Mouse (Mus musculus) left cerebral cortex, postnatal 36 days (tissue): ENCODE measurements around the gene Pik3r6. TPM values are rescaled to one million over a fixed set of nuclear protein-coding genes. Genes with fewer than 3 reads are reported as not detected.

Experiments
- DNase-seq, 2 experiments: peaks; one replicate each; pipeline ENCODE4 v3.0.0; 2021 to 2022; ENCODE audit warnings: low spot score in 2 of 2, mixed read lengths in 1 of 2
- intact Hi-C: fragments of 180-260 bp; cut with DNase I; formaldehyde crosslinking; loops from one replicate; pipeline ENCODE4 v1.15.1; 2025
- total RNA-seq, 2 experiments: library from RNA; stranded (reverse); gene quantifications; 2 replicates each; pipeline ENCODE4 v1.2.3; 2021

Pik3r6 gene
- total RNA-seq, 2 experiments from 2014 or later: 2.9 to 3.8 TPM

- intact Hi-C loops: no loop called here
- no peak for DNase-seq
These were observed 23.6 kb downstream of the Pik3r6 start for GRCm38 (mm10) chr11:68526441-68526840.

- DNase-seq: peak; percentile 54 to 65
- intact Hi-C loops: no loop called here
These were observed 28.4 kb downstream of the Pik3r6 start for GRCm38 (mm10) chr11:68531066-68531806.

GRCm38 (mm10) chr11:68531941-68532535, 29.2 kb downstream of the Pik3r6 start:
- intact Hi-C loops: no loop called here
- no peak for DNase-seq

- intact Hi-C loops: no loop called here
- no peak for DNase-seq
These were observed 30.0 kb downstream of the Pik3r6 start for GRCm38 (mm10) chr11:68532773-68533172.

GRCm38 (mm10) chr11:68533971-68534475, 31.2 kb downstream of the Pik3r6 start:
- intact Hi-C loops: no loop called here
- no peak for DNase-seq

- DNase-seq: no peak
- intact Hi-C loops: loop anchor here (5.0 kb wide), 1 partner anchor 49 kb away; no protein-coding TSS in a partner anchor
These were observed 33.2 kb downstream of the Pik3r6 start for GRCm38 (mm10) chr11:68536026-68536425.

GRCm38 (mm10) chr11:68536465-68536864, 33.6 kb downstream of the Pik3r6 start:
- peak in 1 of 2 experiments; percentile 44 for DNase-seq
- intact Hi-C loops: loop anchor here (5.0 kb wide), 1 partner anchor 49 kb away; no protein-coding TSS in a partner anchor

GRCm38 (mm10) chr11:68539621-68540020, 36.8 kb downstream of the Pik3r6 start:
- intact Hi-C loops: loop anchor here (5.0 kb wide), 1 partner anchor 52 kb away; no protein-coding TSS in a partner anchor
- DNase-seq: peak in 1 of 2 experiments; percentile 45

- no peak for DNase-seq
- intact Hi-C loops: no loop called here
These were observed 41.7 kb downstream of the Pik3r6 start for GRCm38 (mm10) chr11:68544554-68544953.

GRCm38 (mm10) chr11:68545172-68545571, 42.4 kb downstream of the Pik3r6 start:
- intact Hi-C loops: no loop called here
- no peak for DNase-seq

GRCm38 (mm10) chr11:68545682-68546222, 42.9 kb downstream of the Pik3r6 start:
- DNase-seq: no peak
- intact Hi-C loops: no loop called here

- DNase-seq: no peak
- intact Hi-C loops: no loop called here
These were observed 44.7 kb downstream of the Pik3r6 start for GRCm38 (mm10) chr11:68547484-68547883.

GRCm38 (mm10) chr11:68549597-68549996, 46.8 kb downstream of the Pik3r6 start:
- DNase-seq: no peak
- intact Hi-C loops: no loop called here

GRCm38 (mm10) chr11:68550358-68550757, 47.5 kb downstream of the Pik3r6 start:
- DNase-seq: no peak
- intact Hi-C loops: no loop called here

GRCm38 (mm10) chr11:68553981-68554471, 51.2 kb downstream of the Pik3r6 start:
- DNase-seq: no peak
- intact Hi-C loops: no loop called here

GRCm38 (mm10) chr11:68555918-68556584, 53.2 kb downstream of the Pik3r6 start, which contains the start of gene Mfsd6l:
TSS of gene Mfsd6l (plus strand) at chr11:68556186.
- intact Hi-C loops: loop anchor here (5.0 kb wide), 1 partner anchor 69 kb away; no protein-coding TSS in a partner anchor
- DNase-seq: no peak

GRCm38 (mm10) chr11:68559546-68559945, 56.7 kb downstream of the Pik3r6 start:
- no peak for DNase-seq
- intact Hi-C loops: loop anchor here (5.0 kb wide), 1 partner anchor 72 kb away; no protein-coding TSS in a partner anchor

- intact Hi-C loops: loop anchor here (10.0 kb wide), 1 partner anchor 243 kb away; no protein-coding TSS in a partner anchor
- DNase-seq: no peak
These were observed 59.4 kb downstream of the Pik3r6 start for GRCm38 (mm10) chr11:68561957-68562950.
